Mouse (Mus musculus) neural tube, embryonic 13.5 days (tissue): ENCODE results near the gene Padi2. TPM values are rescaled to one million over a fixed set of nuclear protein-coding genes. Genes with fewer than 3 reads are reported as not detected.

Source experiments
- ATAC-seq: fragments of 200-750 bp; cut with Nextera tagmentation; 2 replicates; pipeline ENCODE4 v1.8.0; 2017; ENCODE audit warnings: low read depth, mild to moderate bottlenecking, moderate TSS enrichment, moderate library complexity
- H3K27ac ChIP-seq: fragments of 300-500 bp; sonication (generic); replicated peaks from 2 replicates; pipeline ENCODE4 v1.5.1; 2015; ENCODE audit warnings: moderate library complexity, mild to moderate bottlenecking, inconsistent platforms
- H3K27me3 ChIP-seq: fragments of 300-500 bp; sonication (generic); 2 replicates; pipeline ENCODE4 v1.6.1; 2015; ENCODE audit warnings: mild to moderate bottlenecking, inconsistent platforms
- H3K36me3 ChIP-seq: fragments of 300-500 bp; sonication (generic); 2 replicates; pipeline ENCODE4 v1.6.1; 2015; ENCODE audit warnings: mild to moderate bottlenecking, inconsistent platforms
- H3K4me1 ChIP-seq: fragments of 300-500 bp; sonication (generic); replicated peaks from 2 replicates; pipeline ENCODE4 v1.6.1; 2015; ENCODE audit warnings: inconsistent platforms
- H3K4me2 ChIP-seq: fragments of 300-500 bp; sonication (generic); 2 replicates; pipeline ENCODE4 v1.6.1; 2015; ENCODE audit warnings: inconsistent platforms, mild to moderate bottlenecking, moderate library complexity
- H3K4me3 ChIP-seq: fragments of 300-500 bp; sonication (generic); 2 replicates; pipeline ENCODE4 v1.5.1; 2015; ENCODE audit warnings: mild to moderate bottlenecking, inconsistent platforms
- H3K9ac ChIP-seq: fragments of 300-500 bp; sonication (generic); 2 replicates; pipeline ENCODE4 v1.6.1; 2015; ENCODE audit warnings: moderate library complexity, mild to moderate bottlenecking, inconsistent platforms
- H3K9me3 ChIP-seq: fragments of 300-500 bp; sonication (generic); 2 replicates; pipeline ENCODE4 v1.6.1; 2016; ENCODE audit warnings: inconsistent platforms
- WGBS: fragments of 180-500 bp; shearing (Covaris S2); methylation state at CpG from one replicate; pipeline ENCODE4 v1.1.7; 2015; 5-methylcytosine and 5-hydroxymethylcytosine counted together
- polyA plus RNA-seq: library from polyadenylated mRNA; unstranded; fragments of >200 nt; fragmentation: Nextera tagmentation; extraction: Ambion mirVana; gene quantifications from 2 replicates; pipeline ENCODE4 v1.2.1, GENCODE M21; 2015

The Padi2 gene
- polyA plus RNA-seq, 1 experiment from 2014 or later: 4.4 TPM

DNA sequence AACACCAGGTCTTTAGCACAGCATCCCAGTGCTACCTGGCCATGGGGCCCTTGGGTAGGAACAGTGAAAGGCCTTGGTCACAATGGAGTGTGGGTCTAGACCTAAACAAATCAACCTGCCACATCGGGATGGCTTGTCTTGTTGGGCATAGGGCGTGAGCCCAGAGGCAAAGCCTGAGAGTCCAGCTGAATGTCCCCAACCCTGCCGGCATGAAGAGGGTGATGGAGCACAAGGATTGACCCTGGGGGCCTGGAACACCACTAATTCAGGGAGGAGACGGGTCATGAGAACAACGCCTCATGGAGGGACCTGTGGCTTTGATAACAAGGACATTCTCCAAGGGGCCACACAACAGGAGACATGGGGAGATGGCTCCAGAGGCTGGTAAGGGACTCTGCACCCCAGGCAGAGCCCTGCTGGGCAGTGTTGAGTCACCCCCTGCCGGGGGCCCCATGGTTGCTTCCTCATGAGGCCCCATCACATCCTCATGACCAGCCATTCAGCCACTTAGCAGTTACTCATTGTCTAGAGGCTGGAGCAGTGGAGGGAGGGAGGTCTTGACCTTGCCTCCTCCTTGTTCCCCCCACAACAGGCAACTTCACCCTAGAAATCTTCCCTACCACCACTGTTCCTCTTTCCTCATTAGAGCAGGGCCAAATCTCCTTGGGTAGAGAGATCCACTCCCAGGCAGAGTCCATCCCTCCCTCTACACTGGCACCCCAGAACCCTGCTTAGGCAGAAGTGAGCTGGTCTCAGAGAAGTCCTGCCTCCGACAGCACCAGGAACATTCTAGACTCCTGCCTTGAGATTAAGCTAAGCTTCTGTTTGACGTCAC, 34.1 kb upstream of the Padi2 start:
- H3K9me3 ChIP-seq: peaks cover 13% of the 10 kb centered on the region
- WGBS: 87% methylated on average over 8 of the region's 8 CpGs
- H3K4me3 ChIP-seq: no peak overlapping the region
- no peaks in the 10 kb centered on the region for H3K36me3 ChIP-seq
- H3K4me2 ChIP-seq: no peak overlapping the region
- no peak overlapping the region for H3K27ac ChIP-seq
- no peak overlapping the region for H3K9ac ChIP-seq
- H3K4me1 ChIP-seq: peaks cover 19% of the 10 kb centered on the region
- no peak for ATAC-seq
- H3K27me3 ChIP-seq: no peaks in the 10 kb centered on the region

DNA sequence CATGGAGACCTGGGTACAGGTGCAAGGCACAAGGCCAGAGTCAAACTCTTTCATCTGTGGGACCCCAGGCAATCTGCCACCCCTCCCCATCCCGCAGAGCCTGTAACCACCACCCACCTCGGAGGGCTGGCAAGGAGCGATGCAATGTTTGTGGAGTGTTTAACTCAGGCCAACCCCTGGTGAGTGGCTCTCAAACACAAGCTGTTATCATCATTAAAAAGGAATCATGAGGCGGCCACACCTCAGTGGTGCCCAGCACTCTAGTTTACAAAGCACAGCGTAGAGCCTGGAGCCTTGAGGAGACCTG, 33.5 kb upstream of the Padi2 start:
- ATAC-seq: no peak
- H3K4me3 ChIP-seq: no peak overlapping the region

DNA sequence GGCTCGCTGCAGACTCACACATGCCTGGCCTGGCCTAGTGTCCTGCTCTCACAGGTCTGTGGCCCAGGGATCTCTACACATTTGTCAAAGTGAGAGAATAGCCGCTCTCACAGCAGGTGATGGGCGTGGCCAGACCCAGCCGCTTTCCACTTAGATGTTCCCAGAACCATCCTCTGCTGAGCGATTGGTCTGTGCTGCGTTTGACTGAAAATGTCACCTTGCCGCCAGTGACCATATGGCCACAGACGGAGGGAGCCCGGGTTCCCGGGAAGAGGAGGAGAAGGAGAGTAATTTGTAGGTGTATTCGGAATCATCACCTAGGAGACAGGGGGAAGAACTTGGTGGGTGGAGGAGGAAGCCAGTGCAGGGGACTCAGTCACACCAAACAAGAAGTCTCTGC, 33.1 kb upstream of the Padi2 start:
- ATAC-seq: no peak
- 63% methylated on average over 11 of the region's 11 CpGs for whole genome bisulfite sequencing

More for the DNA sequence above, 33.5 kb upstream of the Padi2 start:
- Histone ChIP-seq H3K9ac (no peak overlapping the region), H3K27me3 (no peaks in the 10 kb centered on the region), H3K9me3 (peaks cover 13% of the 10 kb centered on the region), H3K27ac (no peak overlapping the region), H3K4me1 (peaks cover 20% of the 10 kb centered on the region), H3K36me3 (no peaks in the 10 kb centered on the region), H3K4me2 (no peak overlapping the region)
- WGBS: 78% methylated on average over 5 of the region's 5 CpGs

DNA sequence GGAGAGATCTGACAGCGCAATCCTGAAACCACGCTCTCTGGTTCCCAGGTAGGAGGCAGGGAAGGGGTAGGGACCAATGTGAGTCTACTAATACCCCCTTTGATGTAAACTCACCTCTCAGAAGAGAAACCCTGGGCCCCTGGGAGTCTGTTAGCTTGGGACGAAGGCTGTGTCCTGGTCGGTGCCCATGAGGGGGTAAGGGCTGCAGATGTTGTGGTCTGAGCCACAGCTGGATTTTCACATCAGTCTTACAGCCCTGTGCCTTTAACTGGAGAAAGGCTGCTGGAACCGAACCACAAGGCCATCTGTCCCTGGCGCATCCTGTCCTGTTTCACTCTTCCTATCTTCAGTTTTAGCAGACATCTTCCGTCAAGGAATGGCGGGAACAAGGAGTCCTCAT, 30.0 kb upstream of the Padi2 start:
- no peak overlapping the region for H3K4me3 ChIP-seq
- no peaks in the 10 kb centered on the region for H3K27me3 ChIP-seq
- WGBS: 86% methylated on average over 8 of the region's 8 CpGs
- peaks cover 13% of the 10 kb centered on the region for H3K9me3 ChIP-seq
- no peak overlapping the region for H3K4me2 ChIP-seq
- H3K27ac ChIP-seq: no peak overlapping the region
- no peak overlapping the region for H3K9ac ChIP-seq
- peaks cover 3% of the 10 kb centered on the region for H3K4me1 ChIP-seq
- no peak for ATAC-seq
- H3K36me3 ChIP-seq: no peaks in the 10 kb centered on the region

More for the DNA sequence above, 33.1 kb upstream of the Padi2 start:
- Histone ChIP-seq H3K4me2 (no peak overlapping the region), H3K4me1 (peaks cover 16% of the 10 kb centered on the region), H3K27me3 (no peaks in the 10 kb centered on the region), H3K9me3 (peaks cover 13% of the 10 kb centered on the region), H3K9ac (no peak overlapping the region), H3K36me3 (no peaks in the 10 kb centered on the region), H3K27ac (no peak overlapping the region), H3K4me3 (no peak overlapping the region)

DNA sequence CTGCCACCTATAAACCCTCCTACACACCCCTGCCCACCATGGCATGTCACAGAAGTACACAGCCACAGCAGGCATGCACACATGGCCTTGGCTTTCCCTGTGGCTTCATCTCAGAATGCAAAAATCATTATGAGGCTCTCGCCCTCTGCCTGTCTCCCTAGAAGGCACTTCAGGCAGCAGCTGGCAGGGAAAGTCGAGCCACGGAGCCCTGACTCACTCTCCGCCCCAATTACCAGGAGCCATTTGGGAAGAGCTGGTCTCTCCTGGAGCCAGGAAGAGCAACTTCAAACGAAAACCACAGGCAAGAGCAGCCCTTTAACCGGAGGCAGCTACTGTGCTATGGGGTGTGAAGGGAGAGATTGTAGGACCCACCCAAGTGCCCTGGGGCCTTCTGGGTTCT, 29.5 kb upstream of the Padi2 start:
- Histone ChIP-seq H3K4me1 (peaks cover 3% of the 10 kb centered on the region), H3K9ac (no peak overlapping the region), H3K27ac (no peak overlapping the region), H3K9me3 (peaks cover 13% of the 10 kb centered on the region), H3K4me2 (no peak overlapping the region), H3K4me3 (no peak overlapping the region), H3K36me3 (no peaks in the 10 kb centered on the region), H3K27me3 (no peaks in the 10 kb centered on the region)
- 51% methylated on average over 6 of the region's 6 CpGs for WGBS
- no peak for ATAC-seq

DNA sequence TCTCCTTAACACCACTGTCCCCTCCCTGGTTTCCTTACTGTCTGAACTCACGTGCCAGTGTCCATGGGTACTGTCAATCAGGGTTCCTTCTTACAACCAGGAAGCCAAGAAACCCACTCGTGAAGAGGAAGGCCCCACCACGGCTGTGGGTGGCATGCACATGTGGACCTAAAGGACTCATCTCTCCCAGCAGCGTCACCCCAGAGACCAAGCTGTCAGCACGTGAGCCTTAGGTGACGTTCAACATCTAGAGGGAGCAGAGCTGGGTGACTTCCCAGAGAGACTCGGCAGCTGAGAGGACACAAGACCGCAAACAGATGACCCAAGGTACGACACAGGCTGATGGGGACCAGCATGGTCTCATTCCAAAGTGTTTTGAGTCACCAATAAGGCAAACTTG, 28.7 kb upstream of the Padi2 start:
- 61% methylated on average over 9 of the region's 9 CpGs for whole genome bisulfite sequencing
- Histone ChIP-seq H3K9me3 (peaks cover 13% of the 10 kb centered on the region), H3K4me1 (peaks cover 3% of the 10 kb centered on the region)

DNA sequence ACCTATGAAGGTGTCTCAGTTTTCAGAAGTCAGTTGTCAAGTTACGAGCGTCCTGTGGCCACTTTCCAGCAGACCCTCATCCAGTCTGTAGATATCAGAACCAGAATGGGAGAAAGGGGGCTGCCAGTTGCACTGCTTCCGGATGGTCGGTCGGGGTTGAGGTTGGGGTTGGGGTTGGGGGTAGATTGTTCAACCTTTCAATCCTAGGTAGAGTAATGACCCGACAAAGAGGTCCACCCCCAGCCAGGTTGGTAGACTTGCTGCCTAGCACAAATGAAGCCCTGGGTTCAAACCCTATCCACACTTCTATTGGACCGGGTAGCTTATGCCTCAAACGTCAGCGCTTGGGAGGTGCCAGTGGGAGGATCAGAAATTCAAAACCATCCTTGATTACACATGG, 27.5 kb upstream of the Padi2 start:
- Histone ChIP-seq H3K36me3 (no peaks in the 10 kb centered on the region), H3K9me3 (peaks cover 6% of the 10 kb centered on the region; the same call in 1 of the 2 replicates), H3K4me1 (peaks cover 3% of the 10 kb centered on the region), H3K9ac (no peak overlapping the region), H3K4me3 (no peak overlapping the region), H3K27ac (no peak overlapping the region), H3K4me2 (no peak overlapping the region), H3K27me3 (no peaks in the 10 kb centered on the region)
- no peak for ATAC-seq
- 89% methylated on average over 9 of the region's 9 CpGs for WGBS

More for the DNA sequence above, 28.7 kb upstream of the Padi2 start:
- no peak for ATAC-seq
- H3K9ac ChIP-seq: no peak overlapping the region
- no peaks in the 10 kb centered on the region for H3K27me3 ChIP-seq
- H3K27ac ChIP-seq: no peak overlapping the region
- no peak overlapping the region for H3K4me2 ChIP-seq
- H3K36me3 ChIP-seq: no peaks in the 10 kb centered on the region
- no peak overlapping the region for H3K4me3 ChIP-seq

DNA sequence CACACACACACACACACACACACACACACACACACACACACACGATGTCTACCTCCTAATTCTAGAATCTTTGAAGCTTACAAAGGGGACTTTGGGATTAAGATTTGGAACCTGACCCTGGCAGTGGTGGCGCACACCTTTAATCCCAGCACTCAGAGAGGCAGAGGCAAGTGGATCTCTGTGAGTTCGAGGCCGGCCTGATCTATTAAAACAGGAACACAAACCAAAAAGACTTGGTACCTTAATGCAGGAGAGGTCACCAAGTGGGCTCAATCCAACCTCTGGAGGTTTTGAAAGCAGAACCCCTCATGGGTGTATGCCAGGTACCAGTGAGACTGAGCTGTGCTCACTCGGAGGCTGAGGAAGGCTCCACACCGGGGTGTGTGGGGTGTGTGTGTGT, 27.0 kb upstream of the Padi2 start:
- ATAC-seq: no peak
- WGBS: 93% methylated on average over 6 of the region's 6 CpGs
- H3K4me1 ChIP-seq: peaks cover 3% of the 10 kb centered on the region

DNA sequence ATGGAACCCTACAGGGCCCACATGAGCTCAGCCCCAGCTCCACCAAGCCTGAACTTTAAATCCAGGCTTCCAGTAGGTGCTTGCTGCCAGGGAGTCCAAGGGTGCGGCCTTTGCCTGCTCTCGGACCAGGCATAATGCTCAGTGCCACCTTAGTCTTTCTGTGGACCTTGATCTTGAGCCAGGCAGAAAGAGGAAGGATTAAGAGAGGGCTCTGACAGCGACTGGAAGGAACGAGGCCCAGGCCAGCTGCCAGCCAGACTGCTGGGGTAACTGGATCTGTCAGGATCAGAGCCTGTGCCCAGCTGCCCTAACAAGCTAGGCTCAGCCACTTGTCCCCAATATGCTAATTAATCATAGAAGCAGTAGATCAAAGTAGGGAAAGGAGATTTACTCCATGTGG, 26.4 kb upstream of the Padi2 start:
- 83% methylated on average over 4 of the region's 4 CpGs for WGBS
- no peak overlapping the region for H3K4me2 ChIP-seq
- H3K4me1 ChIP-seq: peaks cover 3% of the 10 kb centered on the region
- no peak for ATAC-seq
- H3K4me3 ChIP-seq: no peak overlapping the region
- no peaks in the 10 kb centered on the region for H3K9me3 ChIP-seq
- no peaks in the 10 kb centered on the region for H3K36me3 ChIP-seq
- no peak overlapping the region for H3K27ac ChIP-seq
- no peaks in the 10 kb centered on the region for H3K27me3 ChIP-seq
- no peak overlapping the region for H3K9ac ChIP-seq

More for the DNA sequence above, 27.0 kb upstream of the Padi2 start:
- no peak overlapping the region for H3K27ac ChIP-seq
- H3K27me3 ChIP-seq: no peaks in the 10 kb centered on the region
- no peaks in the 10 kb centered on the region for H3K36me3 ChIP-seq
- no peak overlapping the region for H3K9ac ChIP-seq
- H3K9me3 ChIP-seq: peaks cover 3% of the 10 kb centered on the region; the same call in 1 of the 2 replicates
- no peak overlapping the region for H3K4me2 ChIP-seq
- no peak overlapping the region for H3K4me3 ChIP-seq

DNA sequence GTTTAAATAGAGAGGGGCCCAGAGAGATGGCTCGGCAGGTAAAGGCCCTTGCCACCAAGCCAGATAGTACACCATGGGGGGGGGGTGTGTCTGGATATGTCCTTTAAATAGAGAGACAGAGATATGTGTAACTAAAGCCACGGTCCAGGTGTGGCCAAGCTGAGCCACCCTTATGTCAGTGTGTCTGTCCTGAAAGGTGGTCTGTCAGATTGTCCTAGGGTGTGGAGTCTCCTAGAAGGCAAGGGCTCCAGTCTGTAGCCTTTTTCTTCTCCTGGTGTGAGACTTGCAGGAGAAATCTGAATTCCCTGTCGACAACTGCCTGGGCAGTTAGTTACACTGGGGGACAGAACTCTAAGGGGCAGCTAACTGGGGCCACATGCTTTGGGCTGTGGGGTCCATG, 25.9 kb upstream of the Padi2 start:
- Histone ChIP-seq H3K9ac (no peak overlapping the region), H3K4me2 (no peak overlapping the region), H3K4me1 (peaks cover 3% of the 10 kb centered on the region), H3K27me3 (no peaks in the 10 kb centered on the region), H3K9me3 (no peaks in the 10 kb centered on the region), H3K36me3 (no peaks in the 10 kb centered on the region), H3K27ac (no peak overlapping the region), H3K4me3 (no peak overlapping the region)
- ATAC-seq: no peak
- 89% methylated on average over 3 of the region's 3 CpGs for WGBS

DNA sequence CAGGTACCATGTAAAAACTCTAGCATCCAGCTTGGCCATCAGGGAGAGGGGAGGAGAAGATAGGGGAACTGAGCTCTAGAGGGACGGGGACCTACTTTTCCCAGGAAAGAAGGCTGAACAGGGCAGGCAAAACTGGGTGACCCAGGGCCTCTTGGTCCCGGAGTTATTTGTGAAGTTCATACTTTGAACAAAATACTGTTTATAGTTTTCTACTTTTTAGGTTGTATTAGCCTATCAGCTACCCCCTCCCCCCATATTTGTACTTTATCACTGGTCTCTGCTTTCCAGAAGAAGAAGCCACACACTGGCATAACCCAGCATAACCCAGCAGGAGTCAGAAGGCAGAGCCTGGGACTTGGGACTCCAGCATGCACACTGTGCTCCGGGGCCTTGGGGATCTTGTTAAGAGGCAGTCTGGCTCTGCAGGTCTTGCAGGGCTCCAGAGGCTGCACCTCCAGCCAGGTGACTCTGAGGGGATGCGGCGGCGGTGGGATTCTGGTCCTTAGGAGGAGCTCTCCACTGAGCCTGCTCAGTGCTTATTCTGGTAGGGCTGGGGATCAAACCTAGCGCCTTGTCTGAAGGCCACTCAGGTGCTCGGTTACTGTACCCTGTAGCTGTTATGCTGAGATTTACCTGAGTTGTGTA, 25.0 kb upstream of the Padi2 start:
- H3K27ac ChIP-seq: no peak overlapping the region
- peaks cover 3% of the 10 kb centered on the region for H3K4me1 ChIP-seq
- no peak overlapping the region for H3K4me3 ChIP-seq
- no peak overlapping the region for H3K4me2 ChIP-seq
- WGBS: 90% methylated on average over 8 of the region's 8 CpGs
- H3K36me3 ChIP-seq: no peaks in the 10 kb centered on the region
- ATAC-seq: no peak
- no peak overlapping the region for H3K9ac ChIP-seq
- H3K9me3 ChIP-seq: no peaks in the 10 kb centered on the region
- H3K27me3 ChIP-seq: no peaks in the 10 kb centered on the region

DNA sequence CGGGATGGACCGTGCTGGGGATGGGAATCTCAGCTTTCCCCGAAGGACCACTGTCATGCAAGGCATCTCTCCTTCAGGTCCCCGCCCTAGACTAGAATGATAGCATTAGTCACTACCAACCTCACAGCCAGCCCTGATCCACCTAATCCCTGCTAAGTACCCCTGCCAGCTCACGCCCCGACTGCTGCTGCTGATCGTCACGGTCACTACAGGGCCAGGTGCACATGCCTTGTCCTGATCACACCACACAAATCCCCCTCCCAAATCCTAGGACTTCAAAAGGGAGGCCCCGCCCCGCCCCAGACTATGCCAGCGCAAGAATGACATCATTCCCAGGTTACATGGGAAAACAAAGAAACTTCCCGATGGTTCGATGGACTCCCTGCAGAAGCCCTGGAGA, 24.4 kb upstream of the Padi2 start:
- H3K9ac ChIP-seq: no peak overlapping the region
- no peak overlapping the region for H3K4me2 ChIP-seq
- peaks cover 3% of the 10 kb centered on the region for H3K4me1 ChIP-seq
- no peak overlapping the region for H3K27ac ChIP-seq
- no peaks in the 10 kb centered on the region for H3K27me3 ChIP-seq
- ATAC-seq: no peak
- H3K36me3 ChIP-seq: no peaks in the 10 kb centered on the region
- H3K4me3 ChIP-seq: no peak overlapping the region
- 96% methylated on average over 13 of the region's 13 CpGs for WGBS
- H3K9me3 ChIP-seq: no peaks in the 10 kb centered on the region

DNA sequence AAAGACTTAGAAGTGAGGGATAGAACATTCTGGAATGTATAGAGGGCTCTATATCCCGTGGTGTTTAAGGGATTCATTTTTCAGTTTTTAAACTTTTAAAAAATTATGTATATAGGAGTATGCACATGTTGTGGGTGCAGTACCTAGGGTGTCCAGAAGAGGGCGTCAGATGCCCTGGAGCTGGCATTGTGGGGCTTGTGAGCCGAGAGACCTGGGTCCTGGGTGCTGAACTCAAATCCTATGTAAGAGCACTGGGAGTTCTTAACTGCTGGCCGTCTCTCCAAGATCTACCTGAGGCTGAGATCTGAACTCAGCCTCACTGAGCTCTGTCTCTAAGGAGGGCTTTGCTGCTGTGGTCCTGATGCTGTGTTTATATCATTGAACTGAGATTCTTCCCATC, 23.8 kb upstream of the Padi2 start:
- Histone ChIP-seq H3K27ac (no peak overlapping the region), H3K36me3 (no peaks in the 10 kb centered on the region), H3K27me3 (no peaks in the 10 kb centered on the region), H3K9me3 (no peaks in the 10 kb centered on the region), H3K4me3 (no peak overlapping the region), H3K9ac (no peak overlapping the region), H3K4me1 (peaks cover 2% of the 10 kb centered on the region), H3K4me2 (no peak overlapping the region)
- 62% methylated on average over 4 of the region's 4 CpGs for WGBS
- no peak for ATAC-seq
